Mouse (Mus musculus) kidney, adult 2 months (tissue): ENCODE data around the gene Wdr63. TPM values are rescaled to one million over a fixed set of nuclear protein-coding genes. Genes with fewer than 3 reads are reported as not detected.

Experiments
- DNase-seq: peaks from one replicate; pipeline ENCODE4 v3.0.0; 2021
- H3K27ac ChIP-seq: fragments of 200-500 bp; 2 replicates; pipeline ENCODE4 v1.5.1; 2012; ENCODE audit warnings: low read depth, low read length, control low read depth, inconsistent platforms; ENCODE audit not compliant: insufficient read depth
- H3K27me3 ChIP-seq: fragments of 200-500 bp; replicated peaks from 2 replicates; pipeline ENCODE4 v1.6.1; 2012; ENCODE audit warnings: mild to moderate bottlenecking, moderate library complexity, low read length, inconsistent platforms; ENCODE audit not compliant: control insufficient read depth, insufficient read depth
- H3K36me3 ChIP-seq: fragments of 200-500 bp; 2 replicates; pipeline ENCODE4 v1.6.1; 2012; ENCODE audit warnings: mild to moderate bottlenecking, moderate library complexity, low read length, inconsistent platforms; ENCODE audit not compliant: control insufficient read depth, insufficient read depth
- H3K4me1 ChIP-seq: fragments of 200-500 bp; 2 replicates; pipeline ENCODE4 v1.6.1; 2011; ENCODE audit warnings: low read length; ENCODE audit not compliant: control insufficient read depth, insufficient read depth
- H3K4me3 ChIP-seq: fragments of 200-500 bp; 2 replicates; pipeline ENCODE4 v1.5.1; 2011; ENCODE audit warnings: mild to moderate bottlenecking, low read depth, low read length, control low read depth; ENCODE audit not compliant: insufficient read depth
- CTCF ChIP-seq: fragments of 200-500 bp; conservative IDR thresholded peaks from 2 replicates; pipeline ENCODE4 v1.5.1; 2011; ENCODE audit warnings: low read depth, mild to moderate bottlenecking, control low read depth, low read length, moderate library complexity, mixed read lengths; ENCODE audit not compliant: insufficient read depth, insufficient read length
- POLR2A ChIP-seq: fragments of 200-500 bp; IDR thresholded peaks from one replicate; pipeline ENCODE4 v1.6.1; 2011; ENCODE audit warnings: low read depth, low read length, control low read depth
- WGBS: fragments of 180-500 bp; shearing (Covaris S2); methylation state at CpG from one replicate; pipeline ENCODE4 v1.1.7; 2018; 5-methylcytosine and 5-hydroxymethylcytosine counted together
- polyA plus RNA-seq: library from polyadenylated mRNA; depleted of rRNA; stranded (reverse); fragments of >200 nt; gene quantifications from 2 replicates; pipeline ENCODE4 v1.2.3, GENCODE M21; 2012

Gene Wdr63
- polyA plus RNA-seq, 1 experiment: not detected

- WGBS: 94% methylated on average over 7 of the region's 7 CpGs
- no peak for TF ChIP-seq CTCF
- no peak for TF ChIP-seq POLR2A
- no peak for DNase-seq
- H3K36me3 ChIP-seq: no peaks in the 10 kb centered on the region
- H3K27me3 ChIP-seq: no peaks in the 10 kb centered on the region
- no peaks in the 10 kb centered on the region for H3K4me1 ChIP-seq
- H3K27ac ChIP-seq: no peak overlapping the region
- H3K4me3 ChIP-seq: no peak overlapping the region
These were observed 32.3 kb upstream of the Wdr63 start for GRCm38 (mm10) chr3:146140276-146140675.

DNA sequence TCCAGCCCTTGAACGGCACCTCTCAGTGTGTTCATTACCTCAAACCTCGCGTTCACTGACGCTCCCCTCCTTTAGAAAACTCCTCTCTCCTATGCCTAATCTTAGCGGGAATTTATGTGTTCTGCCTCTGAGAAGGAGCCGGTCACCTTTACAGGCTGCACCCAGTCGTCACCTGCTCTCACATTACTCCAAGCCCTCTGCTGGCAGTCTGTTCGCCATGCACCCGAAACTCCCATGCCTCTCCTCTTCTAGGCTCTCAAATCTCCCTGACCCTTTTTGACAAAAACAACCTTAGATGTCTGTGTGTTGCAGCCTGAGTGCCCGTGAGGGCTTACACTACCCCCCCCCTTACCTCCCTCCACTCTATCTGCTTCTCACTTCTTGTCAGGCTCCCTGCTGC is 28.5 kb upstream of the Wdr63 start:
- no peak overlapping the region for H3K27ac ChIP-seq
- no peaks in the 10 kb centered on the region for H3K36me3 ChIP-seq
- no peak for TF ChIP-seq POLR2A
- peak; percentile 59; the same call in 1 of the 2 replicates for TF ChIP-seq CTCF
- no peaks in the 10 kb centered on the region for H3K4me1 ChIP-seq
- no peak for DNase-seq
- no peak overlapping the region for H3K4me3 ChIP-seq
- H3K27me3 ChIP-seq: no peaks in the 10 kb centered on the region
- 28% methylated on average over 10 of the region's 10 CpGs for WGBS

GRCm38 (mm10) chr3:146135417-146135816 is 27.5 kb upstream of the Wdr63 start:
- Histone ChIP-seq H3K4me3 (no peak overlapping the region), H3K27me3 (no peaks in the 10 kb centered on the region), H3K27ac (no peak overlapping the region), H3K36me3 (no peaks in the 10 kb centered on the region), H3K4me1 (no peaks in the 10 kb centered on the region)
- 85% methylated on average over 2 of the region's 2 CpGs for WGBS
- TF ChIP-seq POLR2A: no peak
- DNase-seq: no peak

GRCm38 (mm10) chr3:146134834-146135233 is 26.9 kb upstream of the Wdr63 start:
- no peak for TF ChIP-seq CTCF
- no peak for TF ChIP-seq POLR2A
- WGBS: 57% methylated on average over 9 of the region's 9 CpGs
- no peak overlapping the region for H3K4me3 ChIP-seq
- no peak overlapping the region for H3K27ac ChIP-seq
- no peaks in the 10 kb centered on the region for H3K4me1 ChIP-seq
- H3K27me3 ChIP-seq: no peaks in the 10 kb centered on the region
- no peak for DNase-seq
- no peaks in the 10 kb centered on the region for H3K36me3 ChIP-seq

DNA sequence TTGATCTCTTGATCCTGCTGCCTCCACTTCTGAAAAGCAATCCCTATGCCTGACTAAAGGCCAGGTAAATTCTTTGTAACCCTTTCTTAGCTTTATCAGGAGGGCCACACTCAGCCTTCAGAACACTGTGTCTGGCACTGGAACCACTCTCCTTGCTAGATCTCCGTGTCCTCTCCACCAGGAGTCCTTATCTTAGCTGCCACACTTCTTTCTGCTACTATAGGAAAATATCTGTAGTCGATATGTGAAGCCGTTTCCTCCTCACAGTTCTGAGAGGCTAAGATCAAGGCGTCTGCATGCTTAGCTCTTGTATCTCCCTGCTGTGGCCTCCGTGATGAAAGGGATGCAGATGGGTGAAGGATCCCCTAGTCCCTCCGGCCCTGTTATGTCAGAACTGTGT is 19.3 kb upstream of the Wdr63 start:
- no peak for DNase-seq
- H3K27ac ChIP-seq: no peak overlapping the region
- H3K36me3 ChIP-seq: no peaks in the 10 kb centered on the region
- no peak overlapping the region for H3K4me3 ChIP-seq
- no peak for TF ChIP-seq CTCF
- TF ChIP-seq POLR2A: no peak
- no peaks in the 10 kb centered on the region for H3K4me1 ChIP-seq
- WGBS: 72% methylated on average over 6 of the region's 6 CpGs
- H3K27me3 ChIP-seq: no peaks in the 10 kb centered on the region

- H3K4me1 ChIP-seq: no peaks in the 10 kb centered on the region
- DNase-seq: no peak
- 80% methylated on average over 9 of the region's 9 CpGs for WGBS
- TF ChIP-seq CTCF: no peak
- TF ChIP-seq POLR2A: no peak
- no peaks in the 10 kb centered on the region for H3K27me3 ChIP-seq
- no peak overlapping the region for H3K4me3 ChIP-seq
- no peak overlapping the region for H3K27ac ChIP-seq
- no peaks in the 10 kb centered on the region for H3K36me3 ChIP-seq
These were observed 15.5 kb upstream of the Wdr63 start for GRCm38 (mm10) chr3:146123464-146123825.

DNA sequence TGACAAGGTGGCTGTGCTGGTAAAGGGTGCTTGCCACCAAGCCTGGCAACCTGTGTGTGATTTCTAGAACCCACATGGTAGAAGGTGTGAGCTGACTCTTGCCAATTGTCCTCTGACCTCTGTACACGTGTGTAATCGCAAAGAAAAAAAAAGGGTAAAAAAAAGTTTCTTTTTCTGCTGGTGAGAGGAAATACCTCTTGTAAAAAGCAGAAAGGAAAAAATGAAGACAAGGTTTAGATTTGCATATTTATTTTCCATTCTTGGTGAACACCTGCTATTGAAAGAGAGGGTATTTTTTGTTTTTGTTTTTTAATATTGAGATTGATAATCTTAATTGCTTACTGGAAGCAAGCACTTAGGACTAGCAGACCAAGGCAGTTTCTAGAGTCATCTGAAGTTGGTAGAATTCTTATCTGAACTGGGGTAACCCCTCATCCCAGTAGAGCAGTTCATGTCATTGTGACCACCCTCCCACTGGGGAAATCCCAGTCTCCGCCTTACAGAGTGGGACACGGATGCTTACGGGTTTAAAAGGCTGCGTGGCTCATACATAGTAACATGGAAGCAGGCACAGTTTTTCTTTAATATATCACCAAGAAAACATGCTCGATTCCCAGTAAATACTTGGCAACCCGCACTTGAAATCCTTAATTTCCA is 15.0 kb upstream of the Wdr63 start:
- Histone ChIP-seq H3K4me1 (no peaks in the 10 kb centered on the region), H3K27ac (no peak overlapping the region), H3K4me3 (no peak overlapping the region), H3K36me3 (no peaks in the 10 kb centered on the region), H3K27me3 (no peaks in the 10 kb centered on the region)
- no peak for DNase-seq
- WGBS: 79% methylated on average over 8 of the region's 8 CpGs
- TF ChIP-seq CTCF (no peak), POLR2A (no peak)

GRCm38 (mm10) chr3:146122125-146122420 is 14.1 kb upstream of the Wdr63 start:
- H3K4me3 ChIP-seq: no peak overlapping the region
- no peak overlapping the region for H3K27ac ChIP-seq
- H3K4me1 ChIP-seq: no peaks in the 10 kb centered on the region
- DNase-seq: no peak
- no peaks in the 10 kb centered on the region for H3K36me3 ChIP-seq
- 83% methylated on average over 3 of the region's 3 CpGs for WGBS
- no peaks in the 10 kb centered on the region for H3K27me3 ChIP-seq
- TF ChIP-seq POLR2A (no peak), CTCF (no peak)
